ENCODE assay signal across 8 mouse cellular contexts in the genomic region with DNA sequence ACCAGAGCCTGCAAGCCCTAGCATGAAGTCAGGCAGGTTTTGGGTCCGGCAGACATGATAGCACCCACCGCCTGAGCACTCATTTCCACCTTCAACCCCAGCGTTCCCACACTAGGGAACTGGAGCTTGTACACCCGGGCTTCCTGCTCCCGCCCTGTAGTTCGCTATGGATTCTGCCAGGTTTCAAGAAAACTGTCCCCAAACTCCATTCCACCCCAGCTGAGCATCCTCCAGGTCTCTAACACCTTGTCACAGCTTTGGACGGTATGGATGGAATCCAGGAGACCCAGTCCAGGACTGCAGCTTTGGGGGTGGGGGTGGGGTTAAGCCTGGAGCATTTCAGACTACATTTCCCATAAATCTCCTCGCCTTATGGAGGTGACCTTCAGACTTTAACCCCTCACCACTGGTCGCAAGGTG. TPM values are rescaled to one million over a fixed set of nuclear protein-coding genes. Genes with fewer than 3 reads are reported as not detected.
DNase-seq lines count a peak whose midpoint lies in the region; ATAC-seq and TF ChIP-seq lines count a peak whose summit lies in the region.

No protein-coding gene starts in this region.

- no peaks in the 10 kb centered on the region for H3K9me3 ChIP-seq in hindbrain, embryonic 14.5 days (ENCODE audit: control insufficient read depth, low read length)

- no peaks in the 10 kb centered on the region for H3K36me3 ChIP-seq in hindbrain, embryonic 14.5 days (replicated peaks; ENCODE audit: control insufficient read depth, insufficient read depth)

- TF ChIP-seq POLR2A in cerebellum, adult 2 months (IDR thresholded peaks at IDR 0.05; ENCODE audit: borderline replicate concordance, insufficient read depth, low read length), result peak; percentile 40; the same call in 1 of the 2 replicates

- DNase-seq in Muller cell, postnatal 12 days (ENCODE audit: inconsistent ontology term), result peak; percentile 52
- peak; percentile 70 to 76 for DNase-seq in cerebellum, adult 2 months
- DNase-seq in hindbrain, embryonic 14.5 days (ENCODE audit: low spot score), result peak; percentile 32
- peak; percentile 12 to 36 for DNase-seq in left cerebral cortex, adult 8-10 months (ENCODE audit: low spot score in 2 of 2)
- peak; percentile 23 for DNase-seq in right cerebral cortex, postnatal 4 days
- DNase-seq in spleen, adult 18-20 months, result no peak

- no peaks in the 10 kb centered on the region for H3K27me3 ChIP-seq in cerebellum, adult 2 months (ENCODE audit: control insufficient read depth, insufficient read depth, low read length)
- no peaks in the 10 kb centered on the region for H3K27me3 ChIP-seq in hindbrain, embryonic 14.5 days (ENCODE audit: control insufficient read depth, insufficient read depth, low read length)

- ATAC-seq in frontal cortex, adult (ENCODE audit: low TSS enrichment), result peak; percentile 89
- peak; percentile 82 for ATAC-seq in hindbrain, embryonic 14.5 days (ENCODE audit: low FRiP score)
- peak; percentile 76 for ATAC-seq in megakaryocyte, adult 5-6 weeks (ENCODE audit: poor library complexity, severe bottlenecking)

- peak overlapping the region; percentile 100 for H3K4me3 ChIP-seq in cerebellum, adult 2 months (replicated peaks; ENCODE audit: insufficient read depth, low read depth, low read length)
- peak overlapping the region; percentile 43 for H3K4me3 ChIP-seq in hindbrain, embryonic 14.5 days (replicated peaks; ENCODE audit: low read length)

- H3K4me2 ChIP-seq in hindbrain, embryonic 14.5 days (replicated peaks), result peak overlapping the region; percentile 79

- H3K4me1 ChIP-seq in cerebellum, adult 2 months (ENCODE audit: control insufficient read depth, insufficient read depth, low read length), result no peaks in the 10 kb centered on the region
- no peaks in the 10 kb centered on the region for H3K4me1 ChIP-seq in hindbrain, embryonic 14.5 days (replicated peaks; ENCODE audit: control insufficient read depth, insufficient read depth, low read length)

- no peak for TF ChIP-seq CTCF in cerebellum, adult 2 months (IDR thresholded peaks at IDR 0.05; ENCODE audit: borderline replicate concordance, insufficient read depth, low read depth, low read length)

- H3K9ac ChIP-seq in hindbrain, embryonic 14.5 days, result peak overlapping the region; percentile 62

- under 1% methylated on average over 9 of the region's 9 CpGs for WGBS in cerebellum, adult 2 months
- WGBS in hindbrain, embryonic 14.5 days, result 2% methylated on average over 9 of the region's 9 CpGs

- H3K27ac ChIP-seq in cerebellum, adult 2 months (ENCODE audit: insufficient read depth, low read length), result peak overlapping the region; percentile 97
- no peak overlapping the region for H3K27ac ChIP-seq in hindbrain, embryonic 14.5 days

RNA-seq across cellular contexts. Expression of a gene that starts 26.6 kb away (rescaled TPM):
- 150 and 164 TPM in 2 replicates for polyA plus RNA-seq in cerebellum, adult 2 months (2012; rRNA removed)
- 168 and 171 TPM in 2 replicates for polyA plus RNA-seq in hindbrain, embryonic 14.5 days (2014; fragmentation: Nextera tagmentation; extraction: Ambion mirVana)
- total RNA-seq in left cerebral cortex, adult 8-10 months (2022), result 100 to 1,000 TPM; 129 to 196 (median 170) TPM
- 44.5 and 56.8 TPM in 2 replicates for total RNA-seq in megakaryocyte, adult 5-6 weeks (2015)
- total RNA-seq in megakaryocyte, adult 5-6 weeks (2017), result 50.3 and 57.5 TPM in 2 replicates

RNA-seq across cellular contexts. Expression of a gene that starts 31.6 kb away (rescaled TPM):
- polyA plus RNA-seq in cerebellum, adult 2 months (2012; rRNA removed), result 18.4 and 21.5 TPM in 2 replicates
- 15.4 and 15.8 TPM in 2 replicates for polyA plus RNA-seq in hindbrain, embryonic 14.5 days (2014; fragmentation: Nextera tagmentation; extraction: Ambion mirVana)
- 10 to 100 TPM; 21.0 to 23.6 (median 23.1) TPM for total RNA-seq in left cerebral cortex, adult 8-10 months (2022)
- total RNA-seq in megakaryocyte, adult 5-6 weeks (2015), result 38.0 and 44.8 TPM in 2 replicates
- 63.4 and 67.7 TPM in 2 replicates for total RNA-seq in megakaryocyte, adult 5-6 weeks (2017)

Comparison
In these comparisons a context has a peak if more than half of its experiments do, and no peak if none do; other contexts are left out.
1. DNase-seq: peak in Muller cell, postnatal 12 days (single experiment), cerebellum, adult 2 months (2 of 2), hindbrain, embryonic 14.5 days (single experiment), left cerebral cortex, adult 8-10 months (2 of 2) and right cerebral cortex, postnatal 4 days (single experiment); none in spleen, adult 18-20 months (0 of 2).
2. Peak in every context shown above with its lines, with median percentiles within 50 percentile points of each other: ATAC-seq.